Mouse (Mus musculus) retina, embryonic 14.5 days (tissue): ENCODE measurements at regions not wholly inside any gene's neighbourhood (a gene's known extent, or its start where the extent isn't known, plus 50 kb on each side); places are given as distances from the start of the nearest gene placed in this dataset.

ENCODE experiments used
- DNase-seq: peaks from one replicate; pipeline ENCODE4 v3.0.0-alpha.2; 2015; ENCODE audit warnings: low spot score

DNA sequence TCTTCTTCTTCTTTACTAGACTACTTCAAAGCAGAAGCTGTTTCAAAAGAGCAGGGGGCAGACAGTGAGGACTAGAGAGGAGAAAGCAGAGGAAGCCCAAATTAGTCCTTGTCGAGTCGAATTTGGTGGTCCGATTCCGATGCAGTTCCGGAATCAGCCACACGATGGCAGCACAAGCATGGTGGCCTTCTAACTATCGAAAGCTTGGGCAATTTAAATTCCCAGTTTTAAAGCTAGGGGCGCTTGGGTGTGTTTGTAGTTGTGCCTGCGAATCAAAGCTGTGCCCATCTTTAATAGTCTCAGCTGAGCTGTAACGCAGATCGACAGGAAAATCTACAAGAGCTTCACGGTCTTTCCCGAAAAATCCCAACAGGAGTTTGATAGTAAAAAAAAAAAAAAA, 234.7 kb upstream of the A1bg start:
- DNase-seq, result peak; percentile 97

DNA sequence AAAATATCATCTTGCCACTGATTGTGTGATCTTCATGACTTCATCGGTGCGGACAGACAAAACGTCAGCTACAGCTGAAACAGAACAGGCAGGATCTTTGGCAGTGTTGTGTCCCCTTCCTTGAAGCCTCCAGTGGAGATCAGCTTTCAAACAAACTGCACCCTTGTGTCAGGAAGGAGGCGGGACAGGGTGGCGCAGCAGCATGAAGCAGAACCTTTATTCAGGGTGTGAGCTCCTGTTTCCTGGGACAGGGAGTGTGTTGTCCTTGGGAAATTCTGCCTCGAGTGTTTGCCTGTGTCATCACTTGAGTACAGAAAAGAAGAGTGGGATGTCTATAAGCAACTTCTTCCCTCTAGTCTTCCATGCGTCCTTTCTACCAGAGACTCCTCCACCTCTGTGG, 232.7 kb upstream of the A1bg start:
- no peak for DNase-seq

DNA sequence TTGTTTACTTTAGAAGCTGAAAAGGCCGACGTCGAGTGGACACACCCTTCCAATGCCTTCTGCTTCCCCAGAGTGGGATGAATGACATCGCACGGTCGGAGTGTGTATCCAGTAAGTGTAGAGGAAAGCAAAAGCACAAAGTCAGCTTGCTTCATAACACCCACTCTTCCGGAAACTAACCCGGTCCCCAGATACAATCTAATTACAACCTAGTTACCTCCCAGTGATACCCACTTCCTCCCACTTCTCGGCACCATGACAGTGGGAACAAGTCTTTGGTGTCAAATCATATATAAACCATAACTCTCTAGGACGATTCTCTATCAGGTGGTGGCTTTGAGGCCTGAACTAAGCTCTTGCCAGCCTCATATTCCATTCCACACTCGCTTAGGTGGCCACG, 231.4 kb upstream of the A1bg start:
- DNase-seq, result no peak

DNA sequence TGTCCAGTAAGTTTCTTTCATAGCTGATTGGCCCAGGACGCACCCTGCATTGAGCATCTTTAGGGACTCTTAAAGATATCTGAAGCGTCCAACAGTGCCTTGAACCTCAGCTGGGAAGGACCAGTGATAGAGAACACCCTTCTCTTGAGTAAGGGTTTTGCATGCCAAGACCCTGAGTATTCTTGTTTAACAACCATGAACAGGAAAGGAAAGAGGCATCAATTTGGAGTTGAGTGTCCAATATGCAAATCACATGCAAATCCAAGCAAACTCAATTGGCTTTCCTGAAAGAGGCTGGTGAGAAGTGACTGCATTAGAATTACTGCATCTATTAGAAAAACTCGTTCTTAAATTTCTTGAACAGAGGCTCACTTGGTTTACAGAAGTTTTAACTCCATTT, 220.0 kb upstream of the A1bg start:
- no peak for DNase-seq

DNA sequence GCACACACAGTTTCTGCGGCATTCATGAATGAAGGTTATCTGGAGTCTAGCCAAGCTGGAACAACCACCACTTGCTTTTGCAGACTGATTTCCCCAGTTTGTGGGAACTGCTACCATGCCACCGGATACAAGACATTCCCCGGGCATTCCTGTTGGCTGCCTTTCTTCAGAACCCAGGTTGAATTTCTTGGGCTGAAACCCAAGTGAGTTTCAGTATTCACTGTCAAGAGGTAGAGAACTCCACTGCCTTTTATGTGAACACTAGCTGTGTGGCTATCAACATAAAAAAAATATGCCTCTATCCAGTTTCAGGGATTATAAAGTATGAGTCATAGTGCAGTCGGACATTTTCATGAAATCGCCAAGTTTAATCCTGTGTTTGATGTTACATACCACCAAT, 216.3 kb upstream of the A1bg start:
- DNase-seq, result no peak

DNA sequence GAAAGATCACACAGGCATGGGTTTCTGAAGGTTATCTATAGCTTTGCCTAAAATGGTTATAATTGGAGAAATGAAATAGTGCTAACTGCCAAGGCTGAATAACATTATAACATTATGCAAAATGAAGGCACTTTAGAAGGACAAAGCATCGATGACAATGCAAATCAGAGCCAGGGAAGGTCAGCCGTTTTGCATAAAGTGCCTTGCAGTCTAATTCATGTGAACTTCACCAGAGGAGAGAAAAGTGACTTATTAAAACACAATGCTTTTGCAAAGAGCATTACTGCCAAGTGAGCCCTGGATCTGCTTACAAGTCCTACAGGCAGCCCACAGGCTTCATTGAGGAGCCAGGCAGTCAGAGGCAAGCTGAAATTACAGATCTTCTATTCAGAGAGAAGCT, 214.0 kb upstream of the A1bg start:
- DNase-seq, result no peak

DNA sequence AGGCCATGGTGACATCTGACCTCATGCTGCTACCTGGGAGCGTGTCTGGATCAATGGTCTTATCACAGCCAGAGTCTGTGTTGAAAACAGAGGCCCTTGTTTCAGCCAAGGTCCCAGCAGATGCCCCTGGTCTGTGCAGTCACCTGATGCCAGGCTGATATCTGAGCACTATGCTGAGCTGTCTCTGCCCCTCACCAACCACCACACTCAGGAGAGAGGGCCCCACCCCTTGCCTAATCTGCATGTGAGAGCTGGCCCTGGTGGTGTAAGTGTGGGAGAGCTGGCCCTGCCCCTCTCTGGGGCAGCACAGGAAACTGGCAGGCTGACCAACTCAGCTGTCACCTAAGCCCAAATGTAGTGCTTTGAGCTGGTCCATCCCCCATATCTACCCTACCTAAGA, 210.5 kb upstream of the A1bg start:
- no peak for DNase-seq

DNA sequence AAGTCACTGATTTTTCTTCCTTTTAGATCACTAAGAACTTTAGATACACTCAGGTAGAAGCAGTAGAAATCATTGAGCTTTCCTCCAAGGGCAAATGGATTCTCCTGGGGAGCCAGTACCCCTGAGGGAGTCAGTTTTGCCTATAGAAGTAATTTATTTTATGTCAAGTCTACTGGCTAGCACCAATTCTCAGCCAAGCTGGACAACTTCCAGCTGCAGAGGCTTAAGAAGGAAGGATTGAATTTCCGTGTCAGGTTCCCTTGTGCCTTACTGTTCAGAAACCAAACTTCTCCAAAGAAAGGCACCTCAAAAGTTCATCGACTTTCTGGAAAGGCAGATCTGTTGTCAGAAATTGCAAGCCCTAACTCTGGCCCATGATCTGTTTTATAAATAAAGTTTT, 205.2 kb upstream of the A1bg start:
- DNase-seq, result no peak

DNA sequence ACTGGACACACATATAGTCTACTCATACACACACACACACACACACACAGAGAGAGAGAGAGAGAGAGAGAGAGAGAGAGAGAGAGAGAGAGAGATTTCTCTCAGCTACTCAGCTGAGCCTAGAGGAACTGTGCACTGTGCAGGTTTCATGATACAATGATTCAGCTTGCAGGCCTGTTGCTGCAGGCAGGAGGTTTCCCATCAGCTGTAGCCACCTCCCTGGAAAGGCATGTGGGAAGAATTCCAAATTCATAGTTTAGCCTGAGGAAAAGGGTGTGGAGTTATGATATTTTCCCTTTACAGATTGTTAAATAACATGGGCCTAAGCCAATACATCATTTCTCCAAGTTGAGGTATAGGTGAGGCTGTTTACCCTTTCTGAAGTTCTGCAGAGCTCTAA, 204.3 kb upstream of the A1bg start:
- no peak for DNase-seq

DNA sequence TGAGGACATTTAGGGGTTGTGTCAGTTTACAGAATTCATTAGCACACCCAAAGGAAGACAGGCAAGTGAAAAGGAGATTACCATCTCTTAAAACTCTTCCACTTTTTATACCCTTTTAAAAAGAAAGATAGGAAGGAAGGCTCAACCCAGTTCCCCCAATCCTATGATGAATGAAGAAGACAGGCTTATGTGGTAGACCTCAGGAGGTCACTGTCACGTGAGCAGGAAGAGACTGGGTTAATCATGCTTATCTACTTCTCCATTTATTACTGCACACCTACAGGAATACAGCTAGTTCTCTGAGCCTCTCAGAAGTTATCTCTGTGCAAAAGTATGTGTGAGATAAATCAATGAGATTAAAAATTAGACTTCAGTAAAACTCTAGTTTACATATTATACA, 194.1 kb upstream of the A1bg start:
- no peak for DNase-seq

DNA sequence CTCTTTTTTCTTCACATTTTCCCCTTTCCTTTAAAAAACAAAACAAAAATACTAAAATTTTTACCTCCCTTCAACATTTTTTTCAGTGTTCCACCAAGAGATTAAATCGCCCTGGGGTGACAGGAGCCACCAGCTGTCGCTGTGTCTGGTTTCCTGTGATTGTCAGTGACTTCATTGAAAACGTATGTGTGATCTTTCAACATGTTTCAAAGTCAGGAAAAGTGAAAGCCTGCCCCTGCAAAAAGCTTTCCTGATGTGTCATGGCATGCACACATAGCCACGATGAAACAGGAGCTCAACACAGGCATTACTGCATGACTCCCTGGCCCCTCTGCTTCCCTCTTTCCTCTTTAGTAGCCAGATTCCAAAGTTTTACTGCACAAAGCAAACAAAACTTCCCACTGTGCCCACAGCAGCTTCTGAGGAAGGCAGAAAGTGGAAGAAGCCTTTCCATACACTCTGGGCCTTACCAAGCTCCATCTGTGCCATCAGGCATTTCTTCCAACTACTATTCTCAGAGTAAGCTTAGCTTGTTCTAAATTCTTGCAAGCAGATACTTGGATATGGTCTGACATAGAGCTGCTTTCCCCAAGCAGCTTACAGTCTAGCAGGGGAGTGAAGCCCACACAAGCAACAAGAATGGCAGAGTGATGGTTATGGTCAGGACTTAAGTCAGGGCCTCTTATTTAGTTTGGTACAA, 186.8 kb upstream of the A1bg start:
- DNase-seq, result no peak

DNA sequence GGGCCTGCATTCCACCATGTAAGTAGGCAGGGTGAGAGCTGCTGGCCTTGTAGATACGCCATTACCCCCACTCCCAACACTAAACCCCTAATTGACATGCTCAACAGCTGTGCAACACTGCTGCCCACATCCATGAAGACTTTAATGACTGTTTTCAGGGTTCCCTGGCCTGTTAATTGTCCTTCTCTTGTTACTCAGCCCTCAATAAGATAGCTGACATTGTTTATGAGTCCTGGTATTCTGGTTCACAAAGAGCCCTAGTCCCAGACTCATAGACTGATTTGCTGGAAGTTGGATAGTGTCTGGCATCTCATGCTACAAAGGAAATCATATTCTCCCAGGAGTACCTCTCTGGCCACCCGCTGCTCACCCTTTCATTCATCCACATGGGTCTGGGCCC, 186.1 kb upstream of the A1bg start:
- DNase-seq, result peak; percentile 28

DNA sequence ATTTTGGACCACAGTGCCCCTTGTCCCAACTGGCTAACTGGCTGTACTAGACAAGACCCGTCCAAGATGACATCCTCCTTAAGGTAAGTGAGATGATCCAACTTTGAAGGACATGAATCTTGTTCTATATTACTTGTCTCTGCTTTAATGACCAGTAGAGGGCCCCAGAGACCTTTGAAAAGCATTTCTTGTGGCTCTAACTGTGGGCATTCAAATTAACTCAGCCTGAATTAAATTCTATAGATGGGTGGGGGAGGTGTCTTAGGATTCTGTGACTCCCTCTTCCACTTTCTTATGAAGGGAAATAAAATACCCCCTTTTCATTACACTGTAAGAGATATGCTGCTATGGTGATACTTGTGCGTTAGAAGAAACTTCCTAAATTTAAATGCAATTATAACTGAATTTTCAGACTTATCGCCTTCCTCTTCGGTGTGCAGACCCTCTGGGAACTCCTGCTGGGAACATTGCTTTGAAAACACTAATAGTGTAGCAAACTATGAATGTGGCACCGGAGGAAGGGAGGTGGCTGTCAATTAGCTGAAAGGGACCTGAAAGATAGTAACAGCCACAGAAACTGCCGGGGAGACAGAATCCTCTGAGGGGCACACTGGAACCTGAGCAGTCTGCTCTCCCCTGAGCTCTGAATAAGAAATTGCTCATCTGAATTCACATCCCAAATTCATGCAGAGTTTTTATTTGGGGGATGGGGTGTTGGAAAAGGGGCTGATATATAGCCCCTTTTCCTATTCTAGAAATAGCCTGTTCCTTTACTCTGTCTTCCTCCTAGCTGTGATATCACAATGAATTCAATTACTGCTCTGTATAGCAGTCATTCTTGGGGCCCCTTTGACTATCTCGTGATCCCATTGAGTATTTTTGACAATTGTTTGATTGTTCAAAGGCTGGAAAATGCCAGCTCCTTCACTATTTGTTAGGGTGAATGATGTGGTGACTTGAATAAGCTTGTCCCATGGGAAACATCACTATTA, 179.9 kb upstream of the A1bg start:
- peak; percentile 93 for DNase-seq

DNA sequence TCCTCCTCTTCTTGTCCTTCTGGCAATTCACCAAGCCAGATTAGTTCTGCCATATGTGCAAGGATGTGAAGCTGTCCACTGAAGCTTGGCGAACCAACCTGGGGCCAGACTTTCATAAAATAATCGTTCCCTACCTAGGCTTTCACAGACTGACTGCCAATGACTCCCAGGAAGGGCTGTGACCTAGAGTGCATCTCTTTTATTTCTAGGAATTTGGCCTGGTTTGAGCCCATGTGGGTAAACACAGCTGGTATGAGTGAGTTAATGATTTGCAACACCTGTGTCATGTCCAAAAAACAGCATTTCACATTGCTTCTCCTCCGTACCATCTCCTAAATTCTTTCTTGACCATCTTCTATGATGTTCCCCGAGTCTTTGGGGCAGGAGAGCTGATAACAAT, 178.0 kb upstream of the A1bg start:
- DNase-seq, result no peak

DNA sequence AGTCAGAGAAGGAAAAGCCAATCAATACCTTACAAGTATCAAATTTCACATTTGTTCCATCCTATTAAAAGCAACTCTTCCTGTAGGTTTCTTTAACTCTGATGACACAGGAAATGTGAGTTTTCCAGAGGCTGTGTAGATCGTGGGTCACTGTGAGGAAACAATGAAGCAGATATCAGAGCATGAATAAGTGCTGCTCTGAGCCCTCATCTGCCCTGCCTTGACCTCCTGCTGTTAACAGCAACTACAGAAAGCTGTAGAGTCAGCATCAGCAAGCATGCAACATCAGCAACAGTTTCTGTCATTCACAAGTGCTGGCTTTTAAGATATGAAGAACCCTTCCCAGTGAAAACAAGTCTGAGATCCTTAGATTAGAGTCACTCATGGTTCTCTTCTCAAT, 176.2 kb upstream of the A1bg start:
- no peak for DNase-seq

DNA sequence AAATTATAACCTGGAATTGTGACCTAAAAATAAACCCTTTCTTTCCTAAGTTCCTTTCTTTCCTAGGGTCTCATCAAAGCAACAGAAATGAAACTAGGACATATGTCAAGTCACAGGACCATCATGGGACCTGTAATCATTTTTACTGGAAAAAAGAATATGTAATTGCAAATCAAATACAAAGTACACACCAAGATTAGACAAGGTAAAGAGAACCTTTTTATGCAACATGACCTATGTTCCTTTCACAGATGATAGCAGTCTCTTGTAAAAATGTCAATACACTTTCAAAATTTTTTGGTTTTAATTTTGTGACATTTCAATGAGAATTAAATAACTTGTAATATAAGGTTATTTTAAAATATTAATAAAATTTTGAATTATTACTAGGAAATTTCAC, 175.7 kb upstream of the A1bg start:
- DNase-seq, result no peak

DNA sequence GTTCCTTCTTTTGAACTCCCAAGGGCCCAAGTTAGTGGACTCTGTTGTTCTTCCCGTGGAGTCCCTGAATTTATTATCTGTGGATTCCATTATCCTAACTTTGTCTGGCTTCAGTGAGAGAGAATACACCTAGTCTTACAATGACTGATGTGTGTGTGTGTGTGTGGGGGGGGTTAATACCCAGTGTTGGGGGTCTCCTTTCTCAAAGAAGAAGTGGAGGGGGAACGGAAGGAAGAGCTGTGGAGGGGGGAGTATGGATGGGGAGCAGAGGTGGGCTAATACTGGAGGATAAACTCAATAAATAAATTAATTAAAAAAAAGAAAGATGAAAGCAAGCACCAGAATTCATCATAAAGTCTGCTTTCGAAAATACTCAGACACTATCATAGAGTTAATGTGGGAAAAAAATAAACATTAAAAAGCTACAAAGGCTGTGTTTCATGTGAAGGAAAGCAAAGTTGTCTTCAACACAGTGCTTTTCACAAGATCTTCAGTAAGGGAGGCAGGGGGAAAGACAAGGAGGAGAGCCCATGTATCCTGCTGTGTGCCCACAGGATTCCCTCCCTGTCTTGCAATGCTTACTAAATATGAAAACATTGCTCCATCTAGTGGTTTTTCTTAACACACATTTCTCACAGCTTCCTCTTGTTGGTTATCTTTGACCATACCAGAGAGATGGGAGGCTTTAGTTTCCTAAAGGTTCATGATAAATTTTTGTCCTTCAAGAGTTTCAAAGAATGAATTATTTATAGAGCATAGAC, 173.4 kb upstream of the A1bg start:
- DNase-seq, result peak; percentile 78

DNA sequence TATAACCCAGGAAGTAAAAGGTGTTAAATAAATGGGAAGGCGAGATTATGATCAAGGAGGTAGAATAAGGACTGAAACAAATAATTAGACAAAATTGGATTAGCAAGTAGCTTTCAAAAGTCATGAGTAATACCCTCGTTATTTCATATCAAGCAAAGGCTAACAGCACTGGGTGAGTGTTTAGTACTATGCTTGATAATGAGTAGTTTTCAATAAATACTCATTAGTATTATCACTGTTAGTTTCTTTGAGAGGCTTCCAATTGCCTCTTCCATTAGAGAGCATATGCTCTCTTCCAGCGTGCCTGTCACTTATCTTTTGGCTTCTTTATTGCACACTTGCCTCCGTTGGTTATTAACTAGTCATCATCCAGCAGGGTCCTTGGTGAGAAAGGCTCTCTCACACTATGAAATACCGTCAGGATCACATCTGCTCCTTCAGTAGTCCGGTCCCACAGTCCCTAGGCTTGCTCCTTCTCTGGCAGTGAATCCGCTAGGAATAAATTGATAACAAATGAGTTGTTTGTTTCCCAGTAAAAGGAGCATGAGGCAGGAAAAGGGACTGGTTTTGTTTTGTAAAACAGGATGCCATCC, 132.3 kb upstream of the A1bg start:
- DNase-seq, result no peak

DNA sequence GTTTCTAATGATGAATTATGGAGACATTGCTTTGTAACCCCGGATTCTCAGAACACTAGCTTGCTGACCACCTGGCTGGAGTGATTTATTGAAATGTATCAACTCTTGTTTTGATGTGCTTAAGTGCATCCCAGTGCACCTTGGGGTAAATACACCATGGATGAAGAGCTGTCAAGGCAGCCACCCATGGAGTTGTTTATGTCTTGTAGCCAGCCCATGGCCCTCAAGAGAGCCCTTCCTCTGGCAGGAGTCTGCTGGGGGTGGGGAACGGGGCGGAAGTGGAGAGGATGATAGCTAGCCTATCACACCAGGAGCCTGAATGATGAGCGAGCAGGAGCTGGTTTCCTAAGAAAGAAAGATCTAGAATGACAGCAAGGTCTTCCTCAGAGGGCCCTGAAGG, 128.6 kb upstream of the A1bg start:
- DNase-seq, result peak; percentile 4

DNA sequence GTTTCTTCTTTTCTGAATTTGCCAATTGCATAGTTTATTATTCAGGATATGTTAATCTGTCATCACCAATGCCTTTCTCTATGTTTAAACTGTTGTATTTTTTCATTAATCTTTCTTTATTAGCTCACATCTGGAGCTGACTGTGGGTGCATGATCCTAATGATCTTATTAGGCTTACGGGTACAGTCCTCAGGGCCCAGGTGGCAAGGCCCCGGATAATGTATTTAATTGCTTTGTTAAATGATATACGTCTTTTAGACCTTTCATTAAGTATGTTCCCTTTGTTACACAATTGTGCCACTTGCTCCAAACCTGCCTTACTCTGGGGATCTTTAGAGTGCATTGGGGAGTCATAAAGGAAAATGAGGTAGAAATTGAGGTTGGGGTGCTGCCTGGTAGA, 86.7 kb upstream of the A1bg start:
- DNase-seq, result no peak

DNA sequence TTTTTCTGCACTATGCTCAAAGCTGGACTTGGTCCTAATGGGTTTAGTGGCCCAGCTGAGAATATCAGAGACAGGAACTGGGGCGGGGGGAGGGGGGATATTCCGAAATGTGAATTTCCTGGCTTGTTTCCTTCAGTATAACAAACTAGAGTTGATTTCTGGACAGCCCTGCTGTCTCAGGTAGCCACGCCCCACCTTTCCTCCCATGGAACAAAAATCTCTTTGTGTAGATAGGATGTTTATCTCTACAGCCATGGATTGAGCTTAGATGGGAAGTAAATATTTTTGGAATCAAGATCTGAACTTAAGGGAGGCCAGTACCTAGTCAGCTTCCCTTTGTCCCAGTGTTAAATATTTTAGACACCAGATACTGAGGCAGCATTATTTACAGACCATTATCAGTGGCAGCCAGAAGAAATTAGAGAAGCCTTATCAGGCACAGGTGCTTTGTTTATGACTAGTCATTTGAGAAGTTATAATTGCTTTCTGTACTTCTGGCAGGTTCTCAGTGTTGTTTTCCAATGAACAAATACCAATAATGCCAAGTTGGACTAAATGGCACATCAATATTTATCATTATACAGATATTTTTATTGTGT, 84.7 kb upstream of the A1bg start:
- DNase-seq, result no peak

DNA sequence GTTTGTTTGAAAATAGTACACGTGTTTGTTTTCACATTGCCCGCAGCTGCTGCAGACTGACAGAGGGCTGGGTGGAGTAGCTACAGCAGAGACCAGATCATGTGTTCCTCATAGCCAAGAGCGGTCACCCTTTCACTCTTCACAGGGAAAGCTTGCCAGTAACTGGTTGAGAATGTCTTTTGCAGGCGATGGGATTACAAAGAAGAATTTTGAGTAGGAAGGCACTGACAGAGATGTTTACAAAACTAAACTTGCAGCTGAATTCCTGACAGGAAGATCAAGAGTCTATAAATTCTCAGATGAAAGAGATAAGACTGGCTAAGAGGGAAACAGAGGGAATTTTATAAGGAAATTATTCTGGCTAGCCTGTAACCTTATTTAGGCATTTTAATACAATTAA, 83.8 kb upstream of the A1bg start:
- DNase-seq, result no peak
